Mouse (Mus musculus) midbrain, embryonic 16.5 days (tissue): ENCODE results near the gene Pou2f2. TPM values are rescaled to one million over a fixed set of nuclear protein-coding genes. Genes with fewer than 3 reads are reported as not detected.

ENCODE experiments used
- ATAC-seq: fragments of 200-750 bp; cut with Nextera tagmentation; 2 replicates; pipeline ENCODE4 v1.8.0; 2017; ENCODE audit warnings: moderate TSS enrichment
- H3K27ac ChIP-seq: fragments of 300-500 bp; sonication (generic); 2 replicates; pipeline ENCODE4 v1.5.1; 2014; ENCODE audit warnings: mild to moderate bottlenecking, low read length, mixed read lengths
- H3K27me3 ChIP-seq: fragments of 300-500 bp; sonication (generic); 2 replicates; pipeline ENCODE4 v1.6.1; 2014; ENCODE audit warnings: low read depth, low read length, mixed read lengths; ENCODE audit not compliant: control insufficient read depth, insufficient read depth
- H3K36me3 ChIP-seq: fragments of 300-500 bp; sonication (generic); 2 replicates; pipeline ENCODE4 v1.6.1; 2014; ENCODE audit warnings: mild to moderate bottlenecking, low read length, moderate library complexity, mixed read lengths; ENCODE audit not compliant: control insufficient read depth, insufficient read depth
- H3K4me1 ChIP-seq: fragments of 300-500 bp; sonication (generic); 2 replicates; pipeline ENCODE4 v1.6.1; 2014; ENCODE audit warnings: mild to moderate bottlenecking, low read length, mixed read lengths; ENCODE audit not compliant: control insufficient read depth, insufficient read depth
- H3K4me2 ChIP-seq: fragments of 300-500 bp; sonication (generic); 2 replicates; pipeline ENCODE4 v1.6.1; 2014; ENCODE audit warnings: mild to moderate bottlenecking, low read length, mixed read lengths
- H3K4me3 ChIP-seq: fragments of 300-500 bp; sonication (generic); 2 replicates; pipeline ENCODE4 v1.5.1; 2014; ENCODE audit warnings: low read depth, mild to moderate bottlenecking, low read length, moderate library complexity, mixed read lengths
- H3K9ac ChIP-seq: fragments of 300-500 bp; sonication (generic); 2 replicates; pipeline ENCODE4 v1.6.1; 2014; ENCODE audit warnings: low read depth, low read length, mixed read lengths
- H3K9me3 ChIP-seq: fragments of 300-500 bp; sonication (generic); replicated peaks from 2 replicates; pipeline ENCODE4 v1.6.1; 2014; ENCODE audit warnings: mild to moderate bottlenecking, low read length, mixed read lengths; ENCODE audit not compliant: control insufficient read depth, poor library complexity, severe bottlenecking
- WGBS: fragments of 180-500 bp; shearing (Covaris S2); extraction: QIAGEN DNeasy Blood & Tissue Kit; methylation state at CpG from one replicate; pipeline ENCODE4 v1.1.7; 2014; 5-methylcytosine and 5-hydroxymethylcytosine counted together
- polyA plus RNA-seq: library from polyadenylated mRNA; unstranded; fragments of >200 nt; fragmentation: Nextera tagmentation; extraction: Ambion mirVana; gene quantifications from 2 replicates; pipeline ENCODE4 v1.2.1, GENCODE M21; 2015

The Pou2f2 gene
- polyA plus RNA-seq, 1 experiment from 2014 or later, result 42.9 TPM

DNA sequence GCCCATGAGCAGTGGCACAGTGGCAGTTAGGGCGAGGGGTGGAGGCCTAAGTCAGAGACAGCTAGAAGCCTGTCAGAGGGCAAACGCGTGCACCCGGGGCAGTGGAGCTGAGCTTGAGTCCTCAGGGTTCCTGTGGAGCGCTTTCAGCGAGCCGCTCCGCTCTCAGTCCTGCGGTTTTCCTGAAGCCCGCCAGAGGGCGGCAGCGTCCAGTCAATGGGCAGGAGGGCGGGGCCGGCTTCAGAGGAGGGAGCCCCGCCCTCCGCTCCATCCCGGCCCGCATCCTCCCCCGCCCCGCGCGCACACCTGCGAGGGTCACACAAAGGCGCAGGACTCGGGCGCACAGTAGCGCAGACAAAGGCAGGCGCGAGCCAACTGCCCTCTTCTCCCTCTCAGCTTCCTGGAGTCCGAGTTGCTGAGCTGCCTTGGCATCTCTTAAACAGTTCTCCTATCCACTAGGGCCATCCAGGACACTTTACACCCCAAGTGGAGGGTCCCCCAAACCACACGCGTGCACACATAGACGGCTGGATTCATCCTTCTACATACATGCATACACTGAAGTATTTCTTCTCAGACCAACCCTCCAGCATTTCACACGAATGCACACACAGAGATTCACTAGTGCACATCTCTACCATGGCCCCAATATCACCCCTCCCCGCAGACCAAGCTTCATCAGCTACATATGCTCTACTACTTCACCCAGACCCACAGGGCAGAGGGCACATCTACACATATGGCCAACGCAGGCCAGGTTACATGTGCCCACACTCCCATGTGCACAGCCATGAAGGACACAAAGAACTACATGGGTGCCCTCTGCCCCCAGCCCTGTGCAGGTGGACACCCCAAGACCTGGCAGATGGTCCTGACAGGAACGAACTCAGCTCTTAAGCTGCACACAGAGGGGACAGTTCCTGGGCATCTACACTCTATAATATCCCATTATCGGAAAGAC lies 46.2 kb downstream of the Pou2f2 start:
- peak overlapping the region; percentile 60 for H3K27ac ChIP-seq

DNA sequence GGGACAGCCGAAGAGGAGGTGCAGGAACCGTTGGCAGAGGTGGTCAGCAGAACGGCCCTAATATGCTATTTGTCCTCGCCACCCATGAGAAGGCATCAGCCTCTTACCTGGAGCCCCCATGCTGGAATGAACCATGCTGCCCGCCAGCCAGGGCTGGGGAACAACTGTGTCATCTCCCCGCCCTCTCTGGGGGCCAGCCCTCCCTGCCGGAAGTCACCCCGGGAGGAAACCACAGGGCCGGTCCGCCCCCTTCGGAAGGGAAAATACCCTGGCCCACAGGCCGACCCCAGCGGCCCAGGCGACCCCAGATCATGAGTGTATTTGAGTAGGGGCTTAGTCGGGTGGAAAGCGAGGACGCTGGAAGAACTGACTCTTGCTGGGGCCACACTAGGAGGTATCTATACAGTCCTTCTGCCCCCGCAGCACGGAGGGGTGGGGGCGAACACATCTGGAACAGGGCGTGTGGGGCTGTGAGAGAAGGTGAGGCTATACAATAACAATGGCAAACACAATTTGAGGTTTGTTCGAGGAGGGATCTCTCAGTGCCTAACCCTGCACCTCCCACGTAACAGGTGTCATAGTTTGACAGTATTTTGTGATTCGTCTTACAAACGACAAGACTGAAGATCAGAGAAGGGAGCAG lies 47.1 kb downstream of the Pou2f2 start:
- peak overlapping the region; percentile 78; the same call in 1 of the 2 replicates for H3K4me2 ChIP-seq
- no peak overlapping the region for H3K4me3 ChIP-seq
- no peak for ATAC-seq
- WGBS, result 10% methylated on average over 25 of the region's 25 CpGs
- H3K27ac ChIP-seq, result no peak overlapping the region
- H3K4me1 ChIP-seq, result peaks cover 19% of the 10 kb centered on the region
- H3K27me3 ChIP-seq, result no peaks in the 10 kb centered on the region; the same call in 1 of the 2 replicates
- no peaks in the 10 kb centered on the region for H3K36me3 ChIP-seq
- H3K9ac ChIP-seq, result no peak overlapping the region; the same call in 1 of the 2 replicates
- H3K9me3 ChIP-seq, result no peaks in the 10 kb centered on the region

More for the DNA sequence above, 46.2 kb downstream of the Pou2f2 start:
- peak overlapping the region; percentile 34 for H3K4me3 ChIP-seq
- ATAC-seq, result peak; percentile 78
- peak overlapping the region; percentile 63 for H3K9ac ChIP-seq
- no peaks in the 10 kb centered on the region for H3K36me3 ChIP-seq
- WGBS, result 5% methylated on average over 36 of the region's 38 CpGs
- no peaks in the 10 kb centered on the region; the same call in 1 of the 2 replicates for H3K27me3 ChIP-seq
- H3K9me3 ChIP-seq, result no peaks in the 10 kb centered on the region
- peaks cover 19% of the 10 kb centered on the region for H3K4me1 ChIP-seq
- H3K4me2 ChIP-seq, result peak overlapping the region; percentile 78

DNA sequence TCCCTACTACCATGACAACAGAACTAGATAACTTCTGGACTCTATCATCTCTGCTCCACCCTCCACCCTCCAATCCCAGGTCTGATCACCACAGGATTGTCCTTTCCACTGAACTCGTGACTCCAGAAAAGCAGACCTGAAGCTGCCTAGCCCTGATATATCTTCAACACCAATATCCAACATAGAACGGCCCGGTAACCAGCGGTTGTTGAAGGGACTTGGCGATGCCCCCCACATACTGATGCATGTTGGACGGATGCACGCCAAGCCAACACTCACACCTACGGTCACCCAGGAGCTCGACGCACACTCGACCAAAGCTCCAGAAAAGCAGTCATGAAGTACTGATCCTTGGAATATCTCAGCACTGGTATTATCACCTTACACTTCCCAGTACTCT lies 48.3 kb downstream of the Pou2f2 start:
- Histone ChIP-seq H3K9ac (no peak overlapping the region), H3K9me3 (no peaks in the 10 kb centered on the region), H3K27me3 (no peaks in the 10 kb centered on the region; the same call in 1 of the 2 replicates), H3K4me3 (no peak overlapping the region), H3K36me3 (no peaks in the 10 kb centered on the region), H3K27ac (no peak overlapping the region), H3K4me1 (peaks cover 19% of the 10 kb centered on the region), H3K4me2 (no peak overlapping the region)
- WGBS, result 89% methylated on average over 11 of the region's 11 CpGs
- ATAC-seq, result no peak

DNA sequence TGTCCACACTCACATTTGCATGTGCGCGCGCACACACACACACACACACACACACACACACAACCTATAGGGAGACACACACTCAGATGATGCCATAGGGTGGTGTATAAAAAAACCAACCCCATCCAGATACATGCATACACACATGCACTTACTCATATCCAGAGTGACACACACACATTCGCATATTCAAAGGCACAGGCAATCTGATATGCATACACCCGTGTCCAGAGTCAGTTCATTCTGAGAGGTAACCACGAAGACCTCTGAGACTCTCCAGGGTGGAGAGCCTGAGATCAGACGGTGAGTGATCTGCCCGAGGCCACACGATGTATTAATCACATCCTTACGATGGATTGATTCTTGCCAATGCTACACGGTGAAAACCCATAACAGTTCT lies 49.0 kb downstream of the Pou2f2 start:
- WGBS, result 78% methylated on average over 11 of the region's 11 CpGs
- peaks cover 19% of the 10 kb centered on the region for H3K4me1 ChIP-seq
- H3K27me3 ChIP-seq, result no peaks in the 10 kb centered on the region; the same call in 1 of the 2 replicates
- H3K9me3 ChIP-seq, result no peaks in the 10 kb centered on the region
- H3K27ac ChIP-seq, result no peak overlapping the region
- no peak overlapping the region for H3K4me2 ChIP-seq
- no peaks in the 10 kb centered on the region for H3K36me3 ChIP-seq
- ATAC-seq, result no peak
- no peak overlapping the region for H3K9ac ChIP-seq
- no peak overlapping the region for H3K4me3 ChIP-seq

DNA sequence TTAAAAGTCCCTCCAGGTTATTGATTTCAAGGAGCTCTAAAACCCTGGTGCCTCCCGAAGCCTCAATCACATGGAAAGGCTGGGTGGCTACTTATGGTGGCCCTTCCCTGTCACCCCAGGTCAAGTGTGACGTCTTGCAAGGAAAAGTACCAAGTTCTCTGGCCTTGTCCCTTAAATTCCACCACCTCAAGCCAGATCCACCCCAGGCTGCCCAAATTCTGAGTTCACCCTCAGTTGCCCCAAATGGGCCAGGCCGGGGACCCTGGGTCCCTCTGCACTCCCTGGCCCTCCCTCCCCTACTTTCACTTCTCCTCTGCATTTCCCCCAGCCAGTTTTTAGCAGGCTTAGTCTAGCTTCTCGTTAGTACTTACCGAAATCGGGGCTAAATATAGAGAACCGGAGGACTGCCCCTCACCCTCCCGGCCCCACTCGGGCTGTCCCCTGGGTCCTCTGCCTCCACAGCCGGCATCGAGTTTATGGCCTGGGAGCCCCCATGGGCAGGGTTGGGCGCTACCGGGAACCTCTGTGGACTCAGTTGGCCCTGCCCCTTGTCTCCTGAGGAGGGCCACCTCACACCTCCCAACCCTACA lies 50.0 kb downstream of the Pou2f2 start:
- H3K27ac ChIP-seq, result no peak overlapping the region
- no peaks in the 10 kb centered on the region for H3K9me3 ChIP-seq
- H3K36me3 ChIP-seq, result no peaks in the 10 kb centered on the region
- ATAC-seq, result no peak
- peaks cover 13% of the 10 kb centered on the region for H3K4me1 ChIP-seq
- no peak overlapping the region for H3K4me3 ChIP-seq
- 72% methylated on average over 13 of the region's 13 CpGs for WGBS
- H3K27me3 ChIP-seq, result no peaks in the 10 kb centered on the region
- no peak overlapping the region for H3K9ac ChIP-seq
- H3K4me2 ChIP-seq, result no peak overlapping the region

DNA sequence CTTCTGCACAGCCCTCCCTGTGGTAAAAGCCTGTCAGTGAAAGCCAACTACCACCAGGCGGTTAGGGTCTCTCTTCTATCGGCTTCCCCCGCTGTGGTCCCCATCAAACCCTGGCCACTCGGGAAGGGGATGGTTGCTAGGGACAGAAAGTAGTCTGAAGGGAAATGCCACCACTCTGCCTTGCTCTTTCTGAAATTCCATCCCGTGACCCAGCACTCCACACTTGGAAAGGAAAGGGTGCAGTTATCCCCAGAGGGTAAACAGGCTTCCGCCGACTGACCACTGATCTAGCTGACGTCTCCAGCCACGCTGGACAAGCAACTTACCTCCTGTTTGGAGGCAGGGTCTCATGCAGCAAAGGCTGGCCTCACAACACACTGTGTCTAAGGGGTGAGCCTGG lies 51.6 kb downstream of the Pou2f2 start:
- peaks cover 6% of the 10 kb centered on the region; the same call in 1 of the 2 replicates for H3K4me1 ChIP-seq
- H3K9me3 ChIP-seq, result no peaks in the 10 kb centered on the region
- 73% methylated on average over 9 of the region's 9 CpGs for WGBS
- no peak overlapping the region for H3K27ac ChIP-seq
- no peaks in the 10 kb centered on the region for H3K36me3 ChIP-seq
- no peak overlapping the region for H3K9ac ChIP-seq
- no peak overlapping the region for H3K4me2 ChIP-seq
- ATAC-seq, result no peak
- no peaks in the 10 kb centered on the region for H3K27me3 ChIP-seq
- H3K4me3 ChIP-seq, result no peak overlapping the region

DNA sequence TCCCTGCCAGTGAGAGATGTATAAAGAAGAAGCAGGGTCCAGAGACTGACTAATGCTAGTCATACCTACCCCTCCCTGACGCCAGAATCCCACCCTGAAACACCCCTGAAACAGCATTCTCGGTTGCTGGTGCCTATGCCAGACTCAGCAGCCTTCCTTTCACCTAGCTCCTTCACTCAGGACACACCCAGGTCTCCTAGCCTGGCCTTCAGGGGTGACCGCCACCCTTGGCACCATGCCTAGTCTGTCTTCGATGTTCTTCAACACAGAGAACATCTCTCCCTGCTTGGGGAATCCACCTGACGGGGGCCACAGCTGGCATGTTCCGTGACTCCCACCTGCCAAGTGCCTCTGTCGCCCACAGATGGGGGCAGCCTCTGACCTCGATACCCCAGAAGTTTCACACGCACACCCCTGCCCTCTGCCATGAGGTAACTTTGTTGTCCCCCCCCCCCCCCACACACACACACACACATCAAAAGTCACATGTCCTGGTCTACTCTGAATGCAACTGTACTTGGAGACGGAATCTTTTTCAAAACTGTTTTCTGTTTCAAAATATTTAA lies 53.7 kb downstream of the Pou2f2 start:
- no peaks in the 10 kb centered on the region for H3K27me3 ChIP-seq
- H3K36me3 ChIP-seq, result no peaks in the 10 kb centered on the region
- WGBS, result 85% methylated on average over 10 of the region's 10 CpGs
- H3K9ac ChIP-seq, result no peak overlapping the region
- ATAC-seq, result no peak
- no peak overlapping the region for H3K4me2 ChIP-seq
- H3K27ac ChIP-seq, result no peak overlapping the region
- no peaks in the 10 kb centered on the region for H3K4me1 ChIP-seq
- no peak overlapping the region for H3K4me3 ChIP-seq
- no peaks in the 10 kb centered on the region for H3K9me3 ChIP-seq

DNA sequence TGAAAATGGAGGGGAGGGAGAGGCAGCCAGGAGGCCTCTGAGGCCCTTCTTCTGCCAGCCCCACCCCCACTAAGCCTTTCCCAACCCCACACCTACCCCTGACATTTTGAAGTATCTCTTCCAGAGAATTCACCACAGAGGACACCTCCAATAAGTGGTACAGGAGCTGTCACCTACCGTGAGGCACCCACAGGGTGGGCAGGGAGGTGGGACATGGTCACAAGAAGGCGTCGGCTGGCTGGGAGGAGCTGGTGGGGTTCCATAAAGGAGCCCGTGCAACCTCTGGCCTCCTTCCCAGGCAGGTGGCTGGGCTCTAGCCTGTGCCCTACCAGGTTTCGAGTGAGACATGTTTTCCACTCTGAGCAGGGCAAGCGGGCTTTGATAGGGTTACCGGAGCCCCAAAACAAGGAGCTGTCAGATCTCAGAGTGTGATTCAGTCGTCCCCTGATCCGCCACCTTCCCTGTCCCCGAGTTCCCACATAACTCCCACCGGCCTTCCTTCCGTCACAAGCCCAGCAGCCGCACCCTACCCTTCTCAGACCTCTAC lies 58.2 kb downstream of the Pou2f2 start:
- Histone ChIP-seq H3K27me3 (no peaks in the 10 kb centered on the region), H3K36me3 (no peaks in the 10 kb centered on the region), H3K4me2 (no peak overlapping the region), H3K9me3 (no peaks in the 10 kb centered on the region), H3K27ac (no peak overlapping the region), H3K9ac (no peak overlapping the region), H3K4me3 (no peak overlapping the region), H3K4me1 (no peaks in the 10 kb centered on the region)
- WGBS, result 74% methylated on average over 13 of the region's 13 CpGs
- ATAC-seq, result no peak
